Mouse (Mus musculus) cerebellum, adult 2 months (tissue): ENCODE measurements around the gene Dnajc4. TPM values are rescaled to one million over a fixed set of nuclear protein-coding genes. Genes with fewer than 3 reads are reported as not detected.
A peak's percentile ranks its signal among the peaks of the same experiment; 100 is the strongest.

Experiments used
- DNase-seq, 2 experiments: peaks; one replicate each; pipeline ENCODE4 v3.0.0; 2021
- H3K27ac ChIP-seq: fragments of 200-500 bp; 2 replicates; pipeline ENCODE4 v1.5.1; 2012; ENCODE audit warnings: low read length, control low read depth, inconsistent platforms; ENCODE audit not compliant: insufficient read depth
- H3K27me3 ChIP-seq: fragments of 200-500 bp; 2 replicates; pipeline ENCODE4 v1.6.1; 2012; ENCODE audit warnings: inconsistent platforms, mild to moderate bottlenecking, low read length, moderate library complexity; ENCODE audit not compliant: control insufficient read depth, insufficient read depth
- H3K4me1 ChIP-seq: fragments of 200-500 bp; 2 replicates; pipeline ENCODE4 v1.6.1; 2011; ENCODE audit warnings: low read length; ENCODE audit not compliant: control insufficient read depth, insufficient read depth
- H3K4me3 ChIP-seq: fragments of 200-500 bp; replicated peaks from 2 replicates; pipeline ENCODE3; 2011; ENCODE audit warnings: mild to moderate bottlenecking, low read depth, low read length, control low read depth; ENCODE audit not compliant: insufficient read depth
- CTCF ChIP-seq: fragments of 200-500 bp; IDR thresholded peaks from 2 replicates; pipeline ENCODE4 v1.5.1; 2011; ENCODE audit warnings: low read depth, mild to moderate bottlenecking, control low read depth, low read length, moderate library complexity, borderline replicate concordance; ENCODE audit not compliant: insufficient read depth
- POLR2A ChIP-seq: fragments of 200-500 bp; IDR thresholded peaks from 2 replicates; pipeline ENCODE4 v1.6.1; 2011; ENCODE audit warnings: low read length, control low read depth, borderline replicate concordance; ENCODE audit not compliant: insufficient read depth
- WGBS: fragments of 180-500 bp; shearing (Covaris S2); methylation state at CpG from one replicate; pipeline ENCODE4 v1.1.7; 2018; 5-methylcytosine and 5-hydroxymethylcytosine counted together
- polyA plus RNA-seq: library from polyadenylated mRNA; depleted of rRNA; stranded (reverse); fragments of >200 nt; gene quantifications from 2 replicates; pipeline ENCODE4 v1.2.3, GENCODE M21; 2012

Dnajc4 gene
- polyA plus RNA-seq, 1 experiment: 66.4 TPM

DNA sequence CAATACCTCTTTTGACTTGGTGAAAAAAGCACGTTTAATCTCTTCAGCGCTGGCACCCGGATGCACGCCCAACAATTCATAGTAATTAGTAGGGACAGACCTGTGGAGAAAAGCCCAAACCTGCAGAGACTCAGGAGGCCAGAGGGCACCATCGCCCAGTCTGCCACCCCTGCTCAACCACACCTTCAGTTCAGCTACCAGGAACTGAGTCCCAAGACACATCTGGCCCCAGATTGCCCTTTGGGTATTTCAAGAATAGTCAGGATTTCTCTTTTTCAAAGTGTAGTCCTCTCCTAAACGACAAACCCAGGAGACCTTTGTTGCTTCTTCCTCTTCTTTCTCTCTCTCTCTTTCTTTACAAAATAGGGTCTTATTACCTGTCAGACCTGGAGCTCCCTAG lies 1.7 kb downstream of the Dnajc4 start:
- no peak overlapping the region for H3K27ac ChIP-seq
- TF ChIP-seq POLR2A (no peak), CTCF (no peak)
- peak; percentile 11 to 16 for DNase-seq
- peaks cover 12% of the 10 kb centered on the region for H3K4me1 ChIP-seq
- no peak overlapping the region for H3K4me3 ChIP-seq
- WGBS: 90% methylated on average over 6 of the region's 6 CpGs
- no peaks in the 10 kb centered on the region for H3K27me3 ChIP-seq

DNA sequence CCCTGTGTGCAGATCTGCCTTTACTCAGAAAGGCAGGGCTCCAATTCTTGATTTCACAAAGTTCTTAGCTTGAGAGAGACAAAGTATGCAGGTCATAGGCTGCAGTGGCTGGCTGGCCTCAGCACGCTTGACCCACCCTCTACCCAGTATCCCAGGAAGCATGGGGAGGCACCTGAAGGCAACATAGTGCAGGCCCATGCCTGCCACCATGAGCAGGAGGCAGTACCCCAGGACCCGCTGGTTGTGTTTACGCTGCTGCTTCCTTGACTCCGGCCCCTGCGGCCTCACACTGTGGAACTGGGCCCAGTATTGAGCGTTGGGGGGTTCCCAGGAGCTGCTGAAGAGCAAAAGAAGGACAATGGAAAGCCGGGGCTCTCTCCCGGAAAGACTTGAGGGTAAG lies 3.1 kb downstream of the Dnajc4 start:
- no peak overlapping the region for H3K4me3 ChIP-seq
- H3K4me1 ChIP-seq: peaks cover 7% of the 10 kb centered on the region
- no peak overlapping the region for H3K27ac ChIP-seq
- 83% methylated on average over 8 of the region's 8 CpGs for WGBS
- DNase-seq: peak in 1 of 2 experiments; percentile 18
- H3K27me3 ChIP-seq: no peaks in the 10 kb centered on the region
- TF ChIP-seq POLR2A (no peak), CTCF (no peak)

- Histone ChIP-seq H3K4me1 (peaks cover 5% of the 10 kb centered on the region), H3K4me3 (peak overlapping the region; percentile 76), H3K27ac (peak overlapping the region; percentile 54), H3K27me3 (no peaks in the 10 kb centered on the region)
- no peak for DNase-seq
- no peak for TF ChIP-seq POLR2A
- TF ChIP-seq CTCF: no peak
- 1% methylated on average over 8 of the region's 8 CpGs for WGBS
These were observed 4.5 kb downstream of the Dnajc4 start for GRCm38 (mm10) chr19:6987904-6988285.

DNA sequence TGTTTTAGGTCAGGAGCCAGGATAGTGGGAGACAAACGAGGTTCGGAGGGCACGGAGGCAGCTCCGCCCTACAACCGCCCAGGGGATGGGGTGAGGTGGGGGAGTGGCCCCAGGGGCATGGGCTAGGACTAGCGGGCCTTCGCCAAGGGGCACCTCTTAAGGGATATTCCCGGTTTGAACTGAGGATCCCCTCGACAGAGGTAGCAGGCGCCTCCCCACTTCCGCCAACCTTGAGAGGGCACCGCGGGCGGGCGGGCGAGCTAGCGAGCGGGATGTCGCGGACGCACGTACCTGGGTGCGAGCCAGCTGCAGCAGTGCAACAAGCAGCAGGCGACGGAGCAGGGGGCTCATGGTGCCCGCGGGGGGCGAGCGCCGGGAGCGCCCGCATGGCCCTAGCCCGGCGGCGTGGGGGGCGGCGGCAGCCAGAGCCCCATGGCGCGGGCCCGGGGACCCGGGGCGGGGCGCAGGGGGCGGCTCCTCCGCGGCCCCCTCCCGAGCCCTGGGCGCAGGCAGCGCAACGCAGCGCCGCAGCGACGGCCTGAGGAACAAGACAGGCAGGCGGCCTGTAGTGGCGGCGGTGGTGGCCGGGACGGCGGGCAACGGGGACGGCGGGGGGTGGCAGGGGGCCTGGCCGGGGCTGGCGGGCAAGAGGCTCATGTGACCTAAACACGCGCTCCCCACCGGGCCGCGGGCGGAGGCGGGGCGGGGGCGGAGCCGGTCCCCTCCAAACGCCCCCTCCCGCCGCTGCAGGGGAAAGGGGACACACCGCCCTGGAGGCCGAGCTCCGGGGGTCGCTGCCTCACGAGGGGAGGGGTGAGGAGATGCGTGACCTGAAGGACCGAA lies 5.1 kb downstream of the Dnajc4 start, which contains the start of gene Vegfb:
Gene Vegfb (minus strand): TSS at position 591 of the 843 bp plus-strand sequence.
- Histone ChIP-seq H3K27me3 (no peaks in the 10 kb centered on the region), H3K4me1 (peaks cover 4% of the 10 kb centered on the region; the same call in 1 of the 2 replicates), H3K4me3 (peak within 1 kb of the TSS; percentile 76), H3K27ac (peak within 1 kb of the TSS; percentile 66)
- no peak for TF ChIP-seq CTCF
- TF ChIP-seq POLR2A: no peak
- peak; percentile 75 to 81 for DNase-seq
- under 1% methylated on average over 79 of the region's 85 CpGs for WGBS

DNA sequence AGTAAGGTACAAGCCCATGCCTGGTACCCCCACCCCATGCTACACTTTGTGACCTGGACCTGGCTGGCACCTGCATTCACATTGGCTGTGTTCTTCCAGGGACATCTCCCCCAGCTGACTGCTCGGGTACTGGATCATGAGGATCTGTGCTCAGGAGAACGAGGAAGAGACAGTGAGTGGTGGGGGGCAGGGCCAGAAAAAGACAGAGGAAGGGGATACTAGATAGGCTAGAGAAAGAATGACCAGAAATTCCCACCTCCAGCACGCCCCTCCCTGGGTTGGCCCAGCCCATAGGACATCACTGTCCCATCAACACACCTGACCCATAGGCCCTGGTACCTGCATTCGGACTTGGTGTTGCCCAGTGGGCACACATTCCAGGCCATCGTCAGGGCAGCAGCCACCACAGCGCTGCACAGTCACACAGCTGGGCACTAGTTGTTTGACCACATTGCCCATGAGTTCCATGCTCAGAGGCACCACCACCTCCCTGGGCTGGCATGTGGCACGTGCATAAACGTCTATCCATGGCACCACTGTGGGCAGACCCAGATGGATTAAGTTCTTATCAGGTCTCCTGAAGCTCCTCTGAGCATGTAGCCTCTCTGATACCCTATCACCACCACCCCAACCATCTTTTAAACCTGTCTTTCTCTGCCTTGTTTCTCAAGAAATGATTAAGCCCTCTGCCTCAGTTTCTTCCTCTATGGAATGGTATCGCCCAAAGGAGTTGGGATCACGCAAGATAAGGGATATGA lies 6.2 kb downstream of the Dnajc4 start:
- no peak for TF ChIP-seq CTCF
- TF ChIP-seq POLR2A: no peak
- no peak overlapping the region for H3K27ac ChIP-seq
- WGBS: 76% methylated on average over 10 of the region's 10 CpGs
- DNase-seq: peak in 1 of 2 experiments; percentile 28
- H3K4me3 ChIP-seq: no peak overlapping the region
- peaks cover 6% of the 10 kb centered on the region for H3K4me1 ChIP-seq
- no peaks in the 10 kb centered on the region for H3K27me3 ChIP-seq

- Histone ChIP-seq H3K27ac (no peak overlapping the region), H3K27me3 (no peaks in the 10 kb centered on the region), H3K4me3 (no peak overlapping the region), H3K4me1 (peaks cover 6% of the 10 kb centered on the region)
- DNase-seq: peak in 1 of 2 experiments; percentile 26
- WGBS: 87% methylated on average over 19 of the region's 19 CpGs
- no peak for TF ChIP-seq POLR2A
- no peak for TF ChIP-seq CTCF
These were observed 7.1 kb downstream of the Dnajc4 start for GRCm38 (mm10) chr19:6985300-6985699.

DNA sequence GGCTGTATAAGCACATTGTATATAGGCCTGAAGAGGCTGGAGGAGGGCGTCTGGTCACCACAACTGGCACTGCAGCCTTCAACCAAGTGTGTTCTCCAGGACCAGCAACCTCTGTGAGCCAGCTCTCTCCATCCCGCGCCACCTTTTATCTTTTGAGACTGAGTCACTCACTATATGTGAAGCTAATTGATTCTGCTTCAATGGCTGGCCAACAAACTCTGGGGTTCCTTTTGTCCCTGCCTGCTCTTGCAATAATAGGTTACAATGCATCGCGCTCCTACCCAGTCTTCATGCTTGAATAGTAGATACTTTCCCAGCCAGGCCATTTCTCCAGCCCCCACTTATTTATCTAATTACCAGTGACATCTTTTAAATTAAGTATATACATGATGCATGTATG lies 8.8 kb downstream of the Dnajc4 start:
- no peak for TF ChIP-seq POLR2A
- no peak for TF ChIP-seq CTCF
- 47% methylated on average over 5 of the region's 5 CpGs for WGBS
- no peaks in the 10 kb centered on the region for H3K27me3 ChIP-seq

GRCm38 (mm10) chr19:6981465-6981864 lies 10.9 kb downstream of the Dnajc4 start:
- 89% methylated on average over 4 of the region's 4 CpGs for WGBS
- TF ChIP-seq CTCF (no peak), POLR2A (no peak)
- no peak for DNase-seq
- H3K4me1 ChIP-seq: peaks cover 12% of the 10 kb centered on the region
- no peak overlapping the region for H3K27ac ChIP-seq
- no peaks in the 10 kb centered on the region for H3K27me3 ChIP-seq
- H3K4me3 ChIP-seq: no peak overlapping the region

More for the DNA sequence above, 8.8 kb downstream of the Dnajc4 start:
- H3K27ac ChIP-seq: no peak overlapping the region
- peaks cover 10% of the 10 kb centered on the region for H3K4me1 ChIP-seq
- no peak for DNase-seq
- no peak overlapping the region for H3K4me3 ChIP-seq
